Mouse (Mus musculus) urinary bladder, postnatal 10 days (tissue): ENCODE data around the gene Synrg.

ENCODE experiments used
- DNase-seq: peaks from one replicate; pipeline ENCODE4 v3.0.0; 2022; ENCODE audit warnings: low spot score

Gene Synrg

GRCm38 (mm10) chr11:84078601-84079000 lies 114.4 kb downstream of the Synrg start:
- no peak for DNase-seq

DNA sequence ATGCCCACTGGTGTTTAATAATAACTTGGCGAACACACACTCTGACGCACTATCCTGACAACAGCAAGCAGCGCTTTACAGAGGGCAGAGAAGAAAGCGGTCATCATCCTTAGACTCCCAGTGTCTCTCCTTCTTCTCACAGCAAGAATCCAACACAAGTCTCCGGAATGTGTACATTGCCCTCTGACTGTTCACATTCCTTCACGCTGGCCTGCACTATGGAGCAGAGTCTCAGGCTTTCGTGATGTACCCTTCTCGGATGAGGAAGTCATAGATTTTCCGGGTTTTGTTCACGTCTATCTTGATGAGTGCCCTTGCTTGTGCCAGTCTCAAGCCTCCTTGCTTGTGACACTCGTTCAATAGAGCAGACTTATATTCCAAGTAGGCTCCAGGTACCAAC lies 115.1 kb downstream of the Synrg start:
- no peak for DNase-seq

DNA sequence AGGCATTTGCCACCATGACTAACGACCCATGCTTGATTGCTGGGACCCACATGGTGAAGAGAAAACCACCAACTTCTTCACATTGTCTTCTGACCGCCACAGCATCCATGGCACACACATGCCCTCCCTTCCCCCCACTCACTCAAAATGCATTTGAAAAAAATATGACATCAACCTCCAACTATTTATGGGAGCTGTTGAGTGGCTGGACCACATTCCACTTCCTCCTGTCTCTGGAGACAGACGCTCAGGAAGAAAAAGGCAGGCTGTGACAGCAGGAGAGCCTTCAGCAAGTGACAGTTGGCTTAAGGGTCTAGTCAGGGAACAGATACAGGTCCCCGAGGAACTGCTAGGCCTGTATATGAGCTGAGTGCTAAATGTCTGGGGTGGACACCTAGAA lies 115.7 kb downstream of the Synrg start:
- no peak for DNase-seq

GRCm38 (mm10) chr11:84080327-84080726 lies 116.1 kb downstream of the Synrg start:
- DNase-seq = no peak

DNA sequence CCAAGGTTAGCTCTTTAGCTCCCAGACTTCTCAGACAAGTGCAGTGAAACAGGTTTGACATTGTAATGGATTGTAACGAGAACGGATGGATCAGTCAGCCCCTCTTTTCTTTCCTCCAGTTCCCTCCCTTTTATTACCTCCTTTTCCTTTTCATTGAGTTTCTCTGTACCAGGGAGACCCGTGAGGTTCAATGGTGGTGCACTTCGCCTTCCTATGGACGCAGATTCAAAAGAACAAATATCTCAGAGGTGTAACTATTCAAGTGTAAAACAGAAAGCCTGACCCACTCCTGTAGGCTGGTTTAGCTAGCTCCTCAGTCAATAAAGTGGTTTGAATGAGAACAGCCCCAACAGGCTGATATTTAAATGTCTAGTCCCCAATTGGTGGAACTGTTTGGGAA lies 117.7 kb downstream of the Synrg start:
- no peak for DNase-seq

DNA sequence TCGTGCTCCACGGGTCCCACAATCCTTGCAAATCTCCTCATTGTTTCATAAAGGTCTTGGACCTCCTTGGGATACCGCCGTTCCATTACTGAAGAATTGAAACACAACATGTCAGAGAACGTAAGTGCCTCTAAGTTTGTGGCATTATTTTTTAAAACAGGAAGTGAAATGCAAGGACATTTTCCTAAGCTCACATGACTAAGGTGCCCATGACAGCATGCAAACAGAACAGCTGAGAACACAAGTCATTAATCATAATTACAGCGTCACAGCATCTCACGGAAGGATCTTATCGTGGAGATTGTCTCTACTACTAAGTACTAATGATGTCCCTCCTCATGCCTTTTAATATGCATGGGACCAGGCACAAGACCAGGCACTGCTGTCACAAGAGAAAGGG lies 126.3 kb downstream of the Synrg start:
- no peak for DNase-seq
